Mouse (Mus musculus): ENCODE results near the gene Hmgb1. TPM values are rescaled to one million over a fixed set of nuclear protein-coding genes. Genes with fewer than 3 reads are reported as not detected.

Hmgb1 gene
- polyA plus RNA-seq (2016; fragmentation: Nextera tagmentation; extraction: Ambion mirVana), result 682 and 741 TPM in 2 replicates

GRCm38 (mm10) chr5:149184104-149184843 lies at the start of gene Hmgb1, which contains the start of gene Uspl1:
Gene Hmgb1, minus strand, starts transcription at chr5:149184489.
Gene Uspl1, plus strand, starts transcription at chr5:149184350.
- no peaks in the 10 kb centered on the region for H3K27me3 ChIP-seq (replicated peaks)
- H3K9me3 ChIP-seq (replicated peaks), result no peaks in the 10 kb centered on the region
- WGBS (ENCODE audit: insufficient replicate concordance), result under 1% methylated on average over 59 of the region's 59 CpGs
- H3K36me3 ChIP-seq, result peaks cover 28% of the 10 kb centered on the region
- peaks cover 33% of the 10 kb centered on the region for H3K4me1 ChIP-seq
- peak within 1 kb of the TSS; percentile 98 for H3K27ac ChIP-seq
- H3K4me3 ChIP-seq, result peak within 1 kb of the TSS; percentile 73
- peak within 1 kb of the TSS; percentile 91 for H3K9ac ChIP-seq
- H3K4me2 ChIP-seq, result peak within 1 kb of the TSS; percentile 75
- peak; percentile 94 for ATAC-seq

- peaks cover 24% of the 10 kb centered on the region for H3K4me1 ChIP-seq
- ATAC-seq, result no peak
- no peaks in the 10 kb centered on the region for H3K36me3 ChIP-seq
- peak overlapping the region; percentile 64 for H3K4me3 ChIP-seq
- peak overlapping the region; percentile 63 for H3K9ac ChIP-seq
- peak overlapping the region; percentile 75 for H3K27ac ChIP-seq
- H3K4me2 ChIP-seq, result peak overlapping the region; percentile 75
- 69% methylated on average over 18 of the region's 18 CpGs for WGBS (ENCODE audit: insufficient replicate concordance)
- H3K9me3 ChIP-seq (replicated peaks), result no peaks in the 10 kb centered on the region
- H3K27me3 ChIP-seq (replicated peaks), result no peaks in the 10 kb centered on the region
These were observed 45.5 kb upstream of the Hmgb1 start for GRCm38 (mm10) chr5:149229619-149230339.

GRCm38 (mm10) chr5:149228700-149229618 lies 44.7 kb upstream of the Hmgb1 start:
- Histone ChIP-seq H3K4me1 (peaks cover 23% of the 10 kb centered on the region), H3K27ac (peak overlapping the region; percentile 75), H3K27me3 (replicated peaks) (no peaks in the 10 kb centered on the region), H3K4me2 (peak overlapping the region; percentile 75), H3K4me3 (peak overlapping the region; percentile 64), H3K36me3 (no peaks in the 10 kb centered on the region), H3K9me3 (replicated peaks) (no peaks in the 10 kb centered on the region), H3K9ac (peak overlapping the region; percentile 63)
- 3% methylated on average over 55 of the region's 55 CpGs for WGBS (ENCODE audit: insufficient replicate concordance)
- peak; percentile 100 for ATAC-seq

GRCm38 (mm10) chr5:149224666-149225065 lies 40.4 kb upstream of the Hmgb1 start:
- no peak overlapping the region for H3K4me2 ChIP-seq
- ATAC-seq, result no peak

GRCm38 (mm10) chr5:149221355-149221754 lies 37.1 kb upstream of the Hmgb1 start:
- no peak overlapping the region for H3K27ac ChIP-seq
- 47% methylated on average over 4 of the region's 4 CpGs for WGBS (ENCODE audit: insufficient replicate concordance)

More at GRCm38 (mm10) chr5:149224666-149225065, 40.4 kb upstream of the Hmgb1 start:
- no peaks in the 10 kb centered on the region for H3K27me3 ChIP-seq (replicated peaks)
- no peaks in the 10 kb centered on the region for H3K36me3 ChIP-seq
- 35% methylated on average over 7 of the region's 7 CpGs for WGBS (ENCODE audit: insufficient replicate concordance)
- H3K4me3 ChIP-seq, result no peak overlapping the region
- H3K27ac ChIP-seq, result no peak overlapping the region
- H3K4me1 ChIP-seq, result peaks cover 25% of the 10 kb centered on the region
- no peak overlapping the region for H3K9ac ChIP-seq
- peaks cover 8% of the 10 kb centered on the region for H3K9me3 ChIP-seq (replicated peaks)

GRCm38 (mm10) chr5:149219493-149219892 lies 35.2 kb upstream of the Hmgb1 start:
- Histone ChIP-seq H3K4me2 (peak overlapping the region; percentile 40), H3K27ac (no peak overlapping the region), H3K9ac (no peak overlapping the region), H3K4me1 (peaks cover 45% of the 10 kb centered on the region), H3K27me3 (replicated peaks) (no peaks in the 10 kb centered on the region), H3K4me3 (no peak overlapping the region), H3K9me3 (replicated peaks) (peaks cover 8% of the 10 kb centered on the region), H3K36me3 (peaks cover 31% of the 10 kb centered on the region)
- peak; percentile 81 for ATAC-seq
- 11% methylated on average over 3 of the region's 3 CpGs for WGBS (ENCODE audit: insufficient replicate concordance)

More at GRCm38 (mm10) chr5:149221355-149221754, 37.1 kb upstream of the Hmgb1 start:
- Histone ChIP-seq H3K9ac (no peak overlapping the region), H3K9me3 (replicated peaks) (peaks cover 8% of the 10 kb centered on the region), H3K4me1 (peaks cover 45% of the 10 kb centered on the region), H3K27me3 (replicated peaks) (no peaks in the 10 kb centered on the region), H3K4me3 (no peak overlapping the region), H3K36me3 (peaks cover 13% of the 10 kb centered on the region), H3K4me2 (no peak overlapping the region)
- ATAC-seq, result no peak

- Histone ChIP-seq H3K4me1 (peaks cover 45% of the 10 kb centered on the region), H3K9ac (peak overlapping the region; percentile 29; the same call in 1 of the 2 replicates), H3K9me3 (replicated peaks) (peaks cover 8% of the 10 kb centered on the region), H3K4me3 (no peak overlapping the region), H3K4me2 (peak overlapping the region; percentile 28), H3K27me3 (replicated peaks) (no peaks in the 10 kb centered on the region), H3K27ac (peak overlapping the region; percentile 68; the same call in 1 of the 2 replicates), H3K36me3 (peaks cover 49% of the 10 kb centered on the region)
- peak; percentile 66 for ATAC-seq
- WGBS (ENCODE audit: insufficient replicate concordance), result 50% methylated on average over 6 of the region's 6 CpGs
These were observed 33.5 kb upstream of the Hmgb1 start for GRCm38 (mm10) chr5:149217524-149218357.

- peaks cover 71% of the 10 kb centered on the region for H3K36me3 ChIP-seq
- no peaks in the 10 kb centered on the region for H3K27me3 ChIP-seq (replicated peaks)
- no peak overlapping the region for H3K4me3 ChIP-seq
- no peak for ATAC-seq
- no peak overlapping the region for H3K9ac ChIP-seq
- peaks cover 41% of the 10 kb centered on the region for H3K4me1 ChIP-seq
- H3K4me2 ChIP-seq, result no peak overlapping the region
- no peaks in the 10 kb centered on the region for H3K9me3 ChIP-seq (replicated peaks)
- 95% methylated on average over 7 of the region's 7 CpGs for WGBS (ENCODE audit: insufficient replicate concordance)
- H3K27ac ChIP-seq, result no peak overlapping the region
These were observed 31.3 kb upstream of the Hmgb1 start for GRCm38 (mm10) chr5:149215540-149215939.

- no peak for ATAC-seq
- Histone ChIP-seq H3K27ac (no peak overlapping the region), H3K36me3 (peaks cover 95% of the 10 kb centered on the region), H3K4me2 (no peak overlapping the region), H3K9me3 (replicated peaks) (no peaks in the 10 kb centered on the region), H3K4me3 (no peak overlapping the region), H3K4me1 (peaks cover 14% of the 10 kb centered on the region), H3K9ac (no peak overlapping the region), H3K27me3 (replicated peaks) (no peaks in the 10 kb centered on the region)
- 79% methylated on average over 4 of the region's 4 CpGs for WGBS (ENCODE audit: insufficient replicate concordance)
These were observed 28.5 kb upstream of the Hmgb1 start for GRCm38 (mm10) chr5:149212806-149213205.

- H3K27ac ChIP-seq, result no peak overlapping the region
- H3K4me1 ChIP-seq, result no peaks in the 10 kb centered on the region
- no peak overlapping the region for H3K4me2 ChIP-seq
- no peak overlapping the region for H3K9ac ChIP-seq
- H3K36me3 ChIP-seq, result peaks cover 96% of the 10 kb centered on the region
- no peak for ATAC-seq
- no peak overlapping the region for H3K4me3 ChIP-seq
- no peaks in the 10 kb centered on the region for H3K9me3 ChIP-seq (replicated peaks)
- no peaks in the 10 kb centered on the region for H3K27me3 ChIP-seq (replicated peaks)
- WGBS (ENCODE audit: insufficient replicate concordance), result 82% methylated on average over 4 of the region's 4 CpGs
These were observed 26.8 kb upstream of the Hmgb1 start for GRCm38 (mm10) chr5:149211041-149211440.

GRCm38 (mm10) chr5:149209328-149209727 lies 25.0 kb upstream of the Hmgb1 start:
- H3K4me1 ChIP-seq, result peaks cover under 1% of the 10 kb centered on the region; the same call in 1 of the 2 replicates
- H3K36me3 ChIP-seq, result peaks cover 94% of the 10 kb centered on the region
- no peak overlapping the region for H3K27ac ChIP-seq
- no peak for ATAC-seq
- no peaks in the 10 kb centered on the region for H3K9me3 ChIP-seq (replicated peaks)
- no peak overlapping the region for H3K9ac ChIP-seq
- H3K4me2 ChIP-seq, result no peak overlapping the region
- 88% methylated on average over 8 of the region's 8 CpGs for WGBS (ENCODE audit: insufficient replicate concordance)
- H3K4me3 ChIP-seq, result no peak overlapping the region
- H3K27me3 ChIP-seq (replicated peaks), result no peaks in the 10 kb centered on the region

Measured in liver, embryonic 12.5 days (tissue).